Mouse (Mus musculus): Measurements from ENCODE around the gene Zfp174. TPM values are rescaled to one million over a fixed set of nuclear protein-coding genes. Genes with fewer than 3 reads are reported as not detected.
"Not testable (repeated sequence)": the region's sequence is repeated elsewhere in the genome, so short reads cannot be mapped to it uniquely, and the experiment has no call there.

Zfp174 gene
- polyA plus RNA-seq, 1 experiment from 2014 or later, result 3.9 TPM

DNA sequence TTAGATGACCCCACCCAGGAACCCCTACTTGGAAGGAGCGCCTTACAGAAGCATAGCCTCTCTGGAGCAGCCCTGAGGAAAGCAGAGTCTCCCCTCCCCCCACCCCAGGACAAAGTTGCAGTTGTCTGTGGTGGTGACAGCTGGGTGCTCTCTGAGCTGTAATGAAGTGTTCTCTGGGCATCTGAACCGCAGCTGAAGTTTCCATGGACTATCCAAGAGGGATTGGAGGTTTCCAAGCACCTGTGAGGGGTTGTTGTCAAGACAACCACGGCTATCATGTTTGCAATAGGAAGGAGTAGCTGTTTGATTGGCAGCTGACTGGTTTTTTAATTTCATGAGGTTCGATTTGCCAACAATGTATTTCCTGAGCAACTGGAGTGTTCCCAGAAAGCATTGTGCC is 4.1 kb upstream of the Zfp174 start:
- Histone ChIP-seq H3K27me3 (ENCODE audit: control insufficient read depth, insufficient read depth, low read depth, low read length) (no peaks in the 10 kb centered on the region; the same call in 1 of the 2 replicates), H3K27ac (ENCODE audit: low read length) (no peak overlapping the region), H3K9ac (ENCODE audit: low read depth, low read length) (no peak overlapping the region), H3K4me2 (ENCODE audit: low read length) (no peak overlapping the region), H3K9me3 (replicated peaks; ENCODE audit: control insufficient read depth, low read length, poor library complexity, severe bottlenecking) (no peaks in the 10 kb centered on the region), H3K4me3 (ENCODE audit: low read depth, low read length) (no peak overlapping the region), H3K36me3 (ENCODE audit: control insufficient read depth, insufficient read depth, low read length) (no peaks in the 10 kb centered on the region), H3K4me1 (ENCODE audit: control insufficient read depth, insufficient read depth, low read length) (peaks cover 5% of the 10 kb centered on the region)
- ATAC-seq, result no peak
- 33% methylated on average over 4 of the region's 4 CpGs for WGBS

DNA sequence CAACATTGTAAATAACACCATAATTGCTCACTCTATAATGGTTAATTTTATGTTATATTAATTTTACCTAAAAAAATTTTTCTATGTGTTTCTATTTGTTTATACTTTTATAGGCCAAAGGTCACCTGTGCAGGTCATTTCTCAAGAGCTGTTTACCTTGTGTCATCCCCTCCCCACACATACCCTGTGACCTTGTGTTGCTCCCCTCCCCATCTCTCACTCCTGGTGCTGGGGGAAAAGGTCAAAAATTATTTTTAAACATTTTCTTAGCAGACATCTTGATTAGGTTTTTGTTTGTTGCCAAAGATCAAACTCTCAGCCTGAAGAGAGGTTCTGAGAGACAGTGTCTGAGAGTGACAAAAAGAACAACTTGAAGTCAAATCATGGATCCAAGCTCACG is 3.3 kb upstream of the Zfp174 start:
- Histone ChIP-seq H3K4me2 (ENCODE audit: low read length) (no peak overlapping the region), H3K27ac (ENCODE audit: low read length) (no peak overlapping the region), H3K36me3 (ENCODE audit: control insufficient read depth, insufficient read depth, low read length) (no peaks in the 10 kb centered on the region), H3K4me1 (ENCODE audit: control insufficient read depth, insufficient read depth, low read length) (peaks cover 7% of the 10 kb centered on the region), H3K4me3 (ENCODE audit: low read depth, low read length) (no peak overlapping the region), H3K9ac (ENCODE audit: low read depth, low read length) (no peak overlapping the region), H3K27me3 (ENCODE audit: control insufficient read depth, insufficient read depth, low read depth, low read length) (no peaks in the 10 kb centered on the region; the same call in 1 of the 2 replicates), H3K9me3 (replicated peaks; ENCODE audit: control insufficient read depth, low read length, poor library complexity, severe bottlenecking) (no peaks in the 10 kb centered on the region)
- ATAC-seq, result no peak
- WGBS, result 79% methylated on average over 1 of the region's 1 CpGs

DNA sequence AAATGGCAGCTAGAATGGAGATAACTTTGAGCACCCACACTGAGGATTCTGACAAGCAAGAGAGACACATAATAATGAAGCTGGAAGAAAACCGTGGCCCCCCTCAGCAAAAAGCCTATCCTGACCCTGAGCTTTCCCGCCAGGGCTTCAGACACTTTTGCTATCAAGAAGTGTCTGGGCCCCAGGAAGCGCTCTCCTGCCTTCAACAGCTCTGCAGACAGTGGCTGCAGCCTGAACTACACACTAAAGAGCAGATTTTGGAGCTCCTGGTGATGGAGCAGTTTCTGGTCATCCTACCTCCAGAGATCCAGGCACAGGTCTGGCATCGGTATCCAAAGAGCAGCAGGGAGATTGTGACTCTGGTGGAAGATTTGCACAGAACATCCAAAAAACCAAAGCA is 803 bp downstream of the Zfp174 start:
- WGBS, result 66% methylated on average over 4 of the region's 4 CpGs
- no peak for ATAC-seq
- peak overlapping the region; percentile 61 for H3K4me3 ChIP-seq (ENCODE audit: low read depth, low read length)
- peaks cover 7% of the 10 kb centered on the region for H3K4me1 ChIP-seq (ENCODE audit: control insufficient read depth, insufficient read depth, low read length)
- peak overlapping the region; percentile 76 for H3K9ac ChIP-seq (ENCODE audit: low read depth, low read length)
- H3K4me2 ChIP-seq (ENCODE audit: low read length), result peak overlapping the region; percentile 71
- no peak overlapping the region for H3K27ac ChIP-seq (ENCODE audit: low read length)
- H3K27me3 ChIP-seq (ENCODE audit: control insufficient read depth, insufficient read depth, low read depth, low read length), result no peaks in the 10 kb centered on the region
- no peaks in the 10 kb centered on the region for H3K9me3 ChIP-seq (replicated peaks; ENCODE audit: control insufficient read depth, low read length, poor library complexity, severe bottlenecking)
- no peaks in the 10 kb centered on the region for H3K36me3 ChIP-seq (ENCODE audit: control insufficient read depth, insufficient read depth, low read length)

DNA sequence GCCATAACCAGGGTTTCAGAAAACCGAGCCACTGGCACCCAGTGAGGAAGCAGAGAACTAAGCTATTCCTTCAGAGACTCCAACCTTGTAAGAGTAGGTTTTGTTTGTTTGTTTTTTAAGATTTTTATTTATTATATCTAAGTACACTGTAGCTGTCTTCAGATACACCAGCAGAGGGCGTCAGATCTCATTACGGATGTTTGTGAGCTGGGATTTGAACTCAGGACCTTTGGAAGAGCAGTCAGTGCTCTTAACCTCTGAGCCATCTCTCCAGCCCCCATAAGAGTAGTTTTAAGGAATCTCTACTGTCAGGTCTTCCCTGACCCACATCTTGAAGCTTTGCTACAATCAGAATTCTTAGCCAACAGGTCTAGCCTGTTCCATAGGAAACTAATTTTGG is 1.3 kb downstream of the Zfp174 start:
- Histone ChIP-seq H3K4me2 (ENCODE audit: low read length) (no peak overlapping the region; the same call in 1 of the 2 replicates), H3K9ac (ENCODE audit: low read depth, low read length) (no peak overlapping the region; the same call in 1 of the 2 replicates), H3K4me1 (ENCODE audit: control insufficient read depth, insufficient read depth, low read length) (peaks cover 7% of the 10 kb centered on the region), H3K27me3 (ENCODE audit: control insufficient read depth, insufficient read depth, low read depth, low read length) (no peaks in the 10 kb centered on the region), H3K36me3 (ENCODE audit: control insufficient read depth, insufficient read depth, low read length) (no peaks in the 10 kb centered on the region), H3K27ac (ENCODE audit: low read length) (no peak overlapping the region), H3K4me3 (ENCODE audit: low read depth, low read length) (no peak overlapping the region), H3K9me3 (replicated peaks; ENCODE audit: control insufficient read depth, low read length, poor library complexity, severe bottlenecking) (no peaks in the 10 kb centered on the region)
- ATAC-seq, result no peak
- WGBS, result 70% methylated on average over 3 of the region's 3 CpGs

DNA sequence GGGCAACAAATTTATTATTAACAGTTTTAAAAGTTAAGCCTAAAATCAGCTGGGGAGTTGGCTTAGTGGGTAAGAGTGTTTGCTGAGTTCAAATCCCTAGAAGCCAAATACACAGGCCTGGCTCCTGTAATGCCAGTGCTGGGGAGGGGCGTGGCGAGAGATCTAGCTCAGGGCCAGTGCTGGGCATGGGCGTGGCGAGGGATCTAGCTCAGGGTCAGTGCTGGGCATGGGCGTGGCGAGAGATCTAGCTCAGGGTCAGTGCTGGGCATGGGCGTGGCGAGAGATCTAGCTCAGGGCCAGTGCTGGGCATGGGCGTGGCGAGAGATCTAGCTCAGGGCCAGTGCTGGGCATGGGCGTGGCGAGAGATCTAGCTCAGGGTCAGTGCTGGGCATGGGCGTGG is 4.2 kb downstream of the Zfp174 start:
- not testable (repeated sequence) for H3K4me2 ChIP-seq (ENCODE audit: low read length); H3K4me3 ChIP-seq (ENCODE audit: low read depth, low read length); H3K27me3 ChIP-seq (ENCODE audit: control insufficient read depth, insufficient read depth, low read depth, low read length); H3K9me3 ChIP-seq (replicated peaks; ENCODE audit: control insufficient read depth, low read length, poor library complexity, severe bottlenecking); H3K9ac ChIP-seq (ENCODE audit: low read depth, low read length); H3K27ac ChIP-seq (ENCODE audit: low read length); H3K4me1 ChIP-seq (ENCODE audit: control insufficient read depth, insufficient read depth, low read length); ATAC-seq; H3K36me3 ChIP-seq (ENCODE audit: control insufficient read depth, insufficient read depth, low read length)
- WGBS, result 85% methylated on average over 13 of the region's 13 CpGs

DNA sequence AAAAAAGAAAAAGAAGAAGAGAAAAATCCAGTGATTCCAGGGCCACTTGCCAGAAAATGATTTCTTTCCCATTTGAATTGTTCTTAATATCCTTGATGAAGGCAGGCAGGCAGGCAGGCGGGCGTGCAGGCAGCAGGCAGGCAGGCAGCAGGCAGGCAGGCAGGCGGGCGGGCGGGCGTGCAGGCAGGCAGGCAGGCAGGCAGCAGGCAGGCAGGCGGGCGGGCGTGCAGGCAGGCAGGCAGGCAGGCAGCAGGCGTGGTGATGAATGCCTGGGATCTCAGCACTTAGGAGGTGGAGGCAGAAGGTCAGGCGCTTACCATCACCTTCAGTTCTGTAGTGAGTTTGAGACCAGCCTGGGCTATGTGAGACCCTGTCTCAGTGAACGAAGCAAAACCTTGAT is 5.5 kb downstream of the Zfp174 start:
- no peak overlapping the region for H3K27ac ChIP-seq (ENCODE audit: low read length)
- ATAC-seq, result no peak
- H3K27me3 ChIP-seq (ENCODE audit: control insufficient read depth, insufficient read depth, low read depth, low read length), result no peaks in the 10 kb centered on the region
- H3K4me2 ChIP-seq (ENCODE audit: low read length), result no peak overlapping the region
- 37% methylated on average over 12 of the region's 12 CpGs for WGBS
- peaks cover 3% of the 10 kb centered on the region; the same call in 1 of the 2 replicates for H3K36me3 ChIP-seq (ENCODE audit: control insufficient read depth, insufficient read depth, low read length)
- no peak overlapping the region for H3K9ac ChIP-seq (ENCODE audit: low read depth, low read length)
- H3K9me3 ChIP-seq (replicated peaks; ENCODE audit: control insufficient read depth, low read length, poor library complexity, severe bottlenecking), result no peaks in the 10 kb centered on the region
- H3K4me3 ChIP-seq (ENCODE audit: low read depth, low read length), result no peak overlapping the region
- peaks cover 6% of the 10 kb centered on the region for H3K4me1 ChIP-seq (ENCODE audit: control insufficient read depth, insufficient read depth, low read length)

DNA sequence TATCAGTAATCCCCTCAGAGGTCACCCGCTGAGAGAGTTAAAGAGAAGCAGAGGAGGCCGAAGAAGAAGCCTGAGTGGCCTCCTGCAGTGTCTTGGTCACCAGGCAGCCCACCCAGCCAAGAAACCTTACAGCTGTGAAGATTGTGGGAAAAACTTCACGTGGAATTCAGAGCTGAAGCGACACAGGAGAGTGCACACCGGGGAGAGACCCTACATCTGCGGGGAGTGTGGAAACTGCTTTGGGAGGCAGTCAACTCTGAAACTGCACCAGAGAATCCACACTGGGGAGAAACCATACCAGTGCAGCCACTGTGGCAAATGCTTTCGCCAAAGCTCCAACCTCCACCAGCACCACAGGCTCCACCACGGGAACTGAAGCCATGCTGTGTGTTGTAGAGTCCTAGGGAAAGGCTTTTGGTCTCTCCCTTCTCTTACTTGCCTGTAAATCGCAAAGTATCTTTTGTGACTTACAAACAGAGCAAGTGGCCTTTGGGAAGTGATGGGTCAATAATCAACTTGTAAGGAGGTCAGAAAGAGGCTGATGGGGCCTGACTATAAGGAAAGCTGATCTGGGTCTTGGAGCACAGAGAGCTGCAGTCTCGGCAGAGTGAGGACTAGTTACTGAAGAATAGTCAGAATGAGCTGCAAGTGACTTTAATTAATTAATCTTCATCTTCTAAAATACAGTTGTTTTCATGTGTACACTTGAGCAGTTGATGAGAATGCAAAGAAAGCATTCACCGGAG is 7.5 kb downstream of the Zfp174 start:
- H3K9me3 ChIP-seq (replicated peaks; ENCODE audit: control insufficient read depth, low read length, poor library complexity, severe bottlenecking), result no peaks in the 10 kb centered on the region
- no peak overlapping the region for H3K4me2 ChIP-seq (ENCODE audit: low read length)
- no peaks in the 10 kb centered on the region for H3K27me3 ChIP-seq (ENCODE audit: control insufficient read depth, insufficient read depth, low read depth, low read length)
- peaks cover 3% of the 10 kb centered on the region; the same call in 1 of the 2 replicates for H3K36me3 ChIP-seq (ENCODE audit: control insufficient read depth, insufficient read depth, low read length)
- no peak overlapping the region for H3K9ac ChIP-seq (ENCODE audit: low read depth, low read length)
- no peak for ATAC-seq
- H3K27ac ChIP-seq (ENCODE audit: low read length), result no peak overlapping the region
- H3K4me1 ChIP-seq (ENCODE audit: control insufficient read depth, insufficient read depth, low read length), result no peaks in the 10 kb centered on the region; the same call in 1 of the 2 replicates
- WGBS, result 38% methylated on average over 11 of the region's 11 CpGs
- no peak overlapping the region for H3K4me3 ChIP-seq (ENCODE audit: low read depth, low read length)

DNA sequence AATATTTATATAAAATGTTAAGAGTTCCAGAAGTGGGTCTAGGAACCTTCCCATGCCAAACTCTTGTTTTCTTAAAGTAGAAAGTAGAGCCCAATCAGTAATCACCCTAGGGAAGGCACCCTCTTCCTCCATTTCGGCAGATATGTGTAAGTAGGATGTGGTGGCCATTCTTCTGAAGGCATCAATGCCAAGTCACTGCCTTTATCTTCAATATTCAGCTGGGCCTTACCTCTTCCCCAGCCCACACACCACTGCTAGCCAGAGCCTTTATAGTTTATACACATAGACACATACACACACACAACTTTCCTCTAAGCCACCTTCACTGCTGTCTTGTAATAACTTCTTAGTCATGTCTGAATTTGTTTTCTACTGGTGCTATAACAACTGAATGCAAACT is 8.7 kb downstream of the Zfp174 start:
- no peak overlapping the region for H3K27ac ChIP-seq (ENCODE audit: low read length)
- ATAC-seq, result no peak
- H3K9ac ChIP-seq (ENCODE audit: low read depth, low read length), result no peak overlapping the region
- no peaks in the 10 kb centered on the region for H3K27me3 ChIP-seq (ENCODE audit: control insufficient read depth, insufficient read depth, low read depth, low read length)
- H3K36me3 ChIP-seq (ENCODE audit: control insufficient read depth, insufficient read depth, low read length), result peaks cover 6% of the 10 kb centered on the region; the same call in 1 of the 2 replicates
- H3K4me1 ChIP-seq (ENCODE audit: control insufficient read depth, insufficient read depth, low read length), result no peaks in the 10 kb centered on the region
- H3K9me3 ChIP-seq (replicated peaks; ENCODE audit: control insufficient read depth, low read length, poor library complexity, severe bottlenecking), result no peaks in the 10 kb centered on the region
- 89% methylated on average over 1 of the region's 1 CpGs for WGBS
- no peak overlapping the region for H3K4me3 ChIP-seq (ENCODE audit: low read depth, low read length)
- H3K4me2 ChIP-seq (ENCODE audit: low read length), result no peak overlapping the region

DNA sequence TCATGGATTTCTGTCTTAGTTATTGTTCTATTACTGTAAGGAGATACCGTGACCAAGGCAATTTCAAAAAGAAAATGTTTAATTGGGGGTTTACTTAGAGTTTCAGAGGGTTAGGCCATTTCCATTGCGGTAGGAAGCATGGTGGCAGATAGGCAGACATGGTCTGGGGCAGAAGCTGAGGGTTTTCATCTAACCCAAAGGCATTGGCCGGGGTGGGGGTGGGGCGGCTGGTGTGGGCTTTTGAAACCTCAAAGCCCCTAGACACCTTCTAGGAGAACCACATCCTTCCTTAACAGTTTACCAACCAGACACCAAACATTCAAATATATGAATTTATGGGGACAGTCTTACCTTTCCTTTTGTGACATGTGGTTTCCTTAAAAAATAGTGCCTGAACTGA is 12.2 kb downstream of the Zfp174 start:
- no peak for ATAC-seq
- WGBS, result 98% methylated on average over 4 of the region's 4 CpGs
- H3K36me3 ChIP-seq (ENCODE audit: control insufficient read depth, insufficient read depth, low read length), result peaks cover 9% of the 10 kb centered on the region; the same call in 1 of the 2 replicates

More for the DNA sequence above, 12.2 kb downstream of the Zfp174 start:
- H3K27ac ChIP-seq (ENCODE audit: low read length), result no peak overlapping the region
- no peak overlapping the region for H3K4me2 ChIP-seq (ENCODE audit: low read length)
- no peak overlapping the region for H3K4me3 ChIP-seq (ENCODE audit: low read depth, low read length)
- no peaks in the 10 kb centered on the region for H3K4me1 ChIP-seq (ENCODE audit: control insufficient read depth, insufficient read depth, low read length)
- no peaks in the 10 kb centered on the region for H3K27me3 ChIP-seq (ENCODE audit: control insufficient read depth, insufficient read depth, low read depth, low read length)
- H3K9me3 ChIP-seq (replicated peaks; ENCODE audit: control insufficient read depth, low read length, poor library complexity, severe bottlenecking), result no peaks in the 10 kb centered on the region
- no peak overlapping the region for H3K9ac ChIP-seq (ENCODE audit: low read depth, low read length)

Measured in midbrain, embryonic 16.5 days (tissue).